Mouse (Mus musculus) hindbrain, embryonic 10.5 days (tissue): ENCODE measurements around the gene Chst14. TPM values are rescaled to one million over a fixed set of nuclear protein-coding genes. Genes with fewer than 3 reads are reported as not detected.

Experiments
- polyA plus RNA-seq: library from polyadenylated mRNA; unstranded; fragments of >200 nt; fragmentation: Nextera tagmentation; extraction: Ambion mirVana; gene quantifications from 2 replicates; pipeline ENCODE4 v1.2.1, GENCODE M21; 2016

Gene Chst14
- polyA plus RNA-seq, 1 experiment from 2014 or later, result 20.6 TPM

Other genes starting within 250 kb of the Chst14 start
- not detected in 2 replicates for gene Ankrd63, start 222.5 kb upstream of the Chst14 start, polyA plus RNA-seq
- 0.31 and 0.43 TPM in 2 replicates for gene Plcb2, start 198.1 kb upstream of the Chst14 start, polyA plus RNA-seq
- gene Inafm2, start 180.7 kb upstream of the Chst14 start, polyA plus RNA-seq, result 22.1 and 22.9 TPM in 2 replicates
- 0.50 and 0.55 TPM in 2 replicates for gene Ccdc9b, start 163.8 kb upstream of the Chst14 start, polyA plus RNA-seq
- gene Phgr1, start 153.7 kb upstream of the Chst14 start, polyA plus RNA-seq, result not detected in 2 replicates
- 3.6 and 8.9 TPM in 2 replicates for gene Disp2, start 146.8 kb upstream of the Chst14 start, polyA plus RNA-seq
- 148 and 160 TPM in 2 replicates for gene Knstrn, start 112.5 kb upstream of the Chst14 start, polyA plus RNA-seq
- gene Ivd, start 64.5 kb upstream of the Chst14 start, polyA plus RNA-seq, result 59.4 and 65.9 TPM in 2 replicates
- 4.4 TPM in 2 replicates for gene Bahd1, start 26.1 kb upstream of the Chst14 start, polyA plus RNA-seq
- 22.8 and 26.0 TPM in 2 replicates for gene Ccdc32, start 102.9 kb downstream of the Chst14 start, polyA plus RNA-seq
- 8.0 and 8.3 TPM in 2 replicates for gene Rpusd2, start 108.3 kb downstream of the Chst14 start, polyA plus RNA-seq
- 39.9 and 57.6 TPM in 2 replicates for gene Knl1, start 120.6 kb downstream of the Chst14 start, polyA plus RNA-seq
- 61.6 and 87.3 TPM in 2 replicates for gene Rad51, start 186.3 kb downstream of the Chst14 start, polyA plus RNA-seq
- gene Rmdn3, start 230.5 kb downstream of the Chst14 start, polyA plus RNA-seq, result 43.6 and 48.1 TPM in 2 replicates
- 3.3 and 6.1 TPM in 2 replicates for gene Gchfr, start 241.3 kb downstream of the Chst14 start, polyA plus RNA-seq
- gene Gm14137, start 248.0 kb downstream of the Chst14 start, polyA plus RNA-seq, result 0.75 and 0.85 TPM in 2 replicates